Mouse (Mus musculus): ENCODE results near the gene Nol11. TPM values are rescaled to one million over a fixed set of nuclear protein-coding genes. Genes with fewer than 3 reads are reported as not detected.
"Not testable (repeated sequence)": the region's sequence is repeated elsewhere in the genome, so short reads cannot be mapped to it uniquely, and the experiment has no call there.

Nol11 gene
- polyA plus RNA-seq, 1 experiment from 2014 or later, result 43.0 TPM

- Histone ChIP-seq H3K36me3 (ENCODE audit: control insufficient read depth, insufficient read depth, low read length) (no peaks in the 10 kb centered on the region), H3K27me3 (ENCODE audit: control insufficient read depth, insufficient read depth, low read length) (no peaks in the 10 kb centered on the region), H3K4me1 (ENCODE audit: control insufficient read depth in 2 of 2, insufficient read depth in 2 of 2, low read length in 2 of 2) (peaks cover 11 to 14% of the 10 kb centered on the region in 2 experiments), H3K4me3 (ENCODE audit: control insufficient read depth in 1 of 2, insufficient read depth in 1 of 2, low read depth in 1 of 2, low read length in 2 of 2) (no peak overlapping the region), H3K4me2 (ENCODE audit: low read length) (peak overlapping the region; percentile 21), H3K9ac (ENCODE audit: low read length) (no peak overlapping the region), H3K27ac (replicated peaks in 1 of 2; ENCODE audit: control insufficient read depth in 1 of 2, insufficient read depth in 1 of 2, low read depth in 2 of 2, low read length in 2 of 2) (peak overlapping the region; percentile 81 to 87), H3K9me3 (ENCODE audit: control insufficient read depth, low read length) (peaks cover 5% of the 10 kb centered on the region; the same call in 1 of the 2 replicates)
- WGBS, result 17% methylated on average over 5 of the region's 5 CpGs
- peak; percentile 84 for ATAC-seq (ENCODE audit: insufficient number of reproducible peaks, insufficient read depth, low FRiP score, low read depth)
These were observed 32.1 kb downstream of the Nol11 start for GRCm38 (mm10) chr11:107156977-107157642.

- Histone ChIP-seq H3K4me3 (ENCODE audit: control insufficient read depth in 1 of 2, insufficient read depth in 1 of 2, low read depth in 1 of 2, low read length in 2 of 2) (no peak overlapping the region), H3K4me2 (ENCODE audit: low read length) (no peak overlapping the region), H3K4me1 (ENCODE audit: control insufficient read depth in 2 of 2, insufficient read depth in 2 of 2, low read length in 2 of 2) (peaks cover 11 to 14% of the 10 kb centered on the region in 2 experiments), H3K27me3 (ENCODE audit: control insufficient read depth, insufficient read depth, low read length) (no peaks in the 10 kb centered on the region), H3K9ac (ENCODE audit: low read length) (no peak overlapping the region), H3K9me3 (ENCODE audit: control insufficient read depth, low read length) (peaks cover 5% of the 10 kb centered on the region; the same call in 1 of the 2 replicates), H3K36me3 (ENCODE audit: control insufficient read depth, insufficient read depth, low read length) (no peaks in the 10 kb centered on the region), H3K27ac (replicated peaks in 1 of 2; ENCODE audit: control insufficient read depth in 1 of 2, insufficient read depth in 1 of 2, low read depth in 2 of 2, low read length in 2 of 2) (no peak overlapping the region)
- WGBS, result 88% methylated on average over 5 of the region's 5 CpGs
- ATAC-seq (ENCODE audit: insufficient number of reproducible peaks, insufficient read depth, low FRiP score, low read depth), result no peak
These were observed 33.9 kb downstream of the Nol11 start for GRCm38 (mm10) chr11:107155292-107155691.

GRCm38 (mm10) chr11:107154431-107154830, 34.8 kb downstream of the Nol11 start:
- ATAC-seq (ENCODE audit: insufficient number of reproducible peaks, insufficient read depth, low FRiP score, low read depth), result no peak
- no peak overlapping the region for H3K9ac ChIP-seq (ENCODE audit: low read length)
- 70% methylated on average over 7 of the region's 7 CpGs for WGBS

GRCm38 (mm10) chr11:107153645-107154044, 35.5 kb downstream of the Nol11 start:
- H3K4me2 ChIP-seq (ENCODE audit: low read length), result no peak overlapping the region
- no peak overlapping the region for H3K4me3 ChIP-seq (ENCODE audit: control insufficient read depth in 1 of 2, insufficient read depth in 1 of 2, low read depth in 1 of 2, low read length in 2 of 2)
- H3K36me3 ChIP-seq (ENCODE audit: control insufficient read depth, insufficient read depth, low read length), result no peaks in the 10 kb centered on the region
- ATAC-seq (ENCODE audit: insufficient number of reproducible peaks, insufficient read depth, low FRiP score, low read depth), result no peak
- no peaks in the 10 kb centered on the region for H3K9me3 ChIP-seq (ENCODE audit: control insufficient read depth, low read length)
- H3K27ac ChIP-seq (replicated peaks in 1 of 2; ENCODE audit: control insufficient read depth in 1 of 2, insufficient read depth in 1 of 2, low read depth in 2 of 2, low read length in 2 of 2), result no peak overlapping the region
- 68% methylated on average over 5 of the region's 5 CpGs for WGBS
- H3K27me3 ChIP-seq (ENCODE audit: control insufficient read depth, insufficient read depth, low read length), result no peaks in the 10 kb centered on the region
- peaks cover 11 to 14% of the 10 kb centered on the region in 2 experiments for H3K4me1 ChIP-seq (ENCODE audit: control insufficient read depth in 2 of 2, insufficient read depth in 2 of 2, low read length in 2 of 2)
- H3K9ac ChIP-seq (ENCODE audit: low read length), result no peak overlapping the region

More at GRCm38 (mm10) chr11:107154431-107154830, 34.8 kb downstream of the Nol11 start:
- H3K27ac ChIP-seq (replicated peaks in 1 of 2; ENCODE audit: control insufficient read depth in 1 of 2, insufficient read depth in 1 of 2, low read depth in 2 of 2, low read length in 2 of 2), result no peak overlapping the region
- no peak overlapping the region for H3K4me2 ChIP-seq (ENCODE audit: low read length)
- no peaks in the 10 kb centered on the region for H3K27me3 ChIP-seq (ENCODE audit: control insufficient read depth, insufficient read depth, low read length)
- no peak overlapping the region for H3K4me3 ChIP-seq (ENCODE audit: control insufficient read depth in 1 of 2, insufficient read depth in 1 of 2, low read depth in 1 of 2, low read length in 2 of 2)
- peaks cover 11 to 14% of the 10 kb centered on the region in 2 experiments for H3K4me1 ChIP-seq (ENCODE audit: control insufficient read depth in 2 of 2, insufficient read depth in 2 of 2, low read length in 2 of 2)
- H3K36me3 ChIP-seq (ENCODE audit: control insufficient read depth, insufficient read depth, low read length), result no peaks in the 10 kb centered on the region
- peaks cover 5% of the 10 kb centered on the region; the same call in 1 of the 2 replicates for H3K9me3 ChIP-seq (ENCODE audit: control insufficient read depth, low read length)

- Histone ChIP-seq H3K4me3 (ENCODE audit: control insufficient read depth in 1 of 2, insufficient read depth in 1 of 2, low read depth in 1 of 2, low read length in 2 of 2) (no peak overlapping the region), H3K36me3 (ENCODE audit: control insufficient read depth, insufficient read depth, low read length) (no peaks in the 10 kb centered on the region), H3K27me3 (ENCODE audit: control insufficient read depth, insufficient read depth, low read length) (no peaks in the 10 kb centered on the region), H3K9ac (ENCODE audit: low read length) (no peak overlapping the region), H3K27ac (replicated peaks in 1 of 2; ENCODE audit: control insufficient read depth in 1 of 2, insufficient read depth in 1 of 2, low read depth in 2 of 2, low read length in 2 of 2) (no peak overlapping the region), H3K9me3 (ENCODE audit: control insufficient read depth, low read length) (no peaks in the 10 kb centered on the region), H3K4me1 (ENCODE audit: control insufficient read depth in 2 of 2, insufficient read depth in 2 of 2, low read length in 2 of 2) (peaks cover 3% of the 10 kb centered on the region in 2 experiments), H3K4me2 (ENCODE audit: low read length) (no peak overlapping the region)
- no peak for ATAC-seq (ENCODE audit: insufficient number of reproducible peaks, insufficient read depth, low FRiP score, low read depth)
- 68% methylated on average over 7 of the region's 7 CpGs for WGBS
These were observed 37.4 kb downstream of the Nol11 start for GRCm38 (mm10) chr11:107151809-107152208.

GRCm38 (mm10) chr11:107143956-107144355, 45.2 kb downstream of the Nol11 start:
- H3K27me3 ChIP-seq (ENCODE audit: control insufficient read depth, insufficient read depth, low read length), result not testable (repeated sequence)
- WGBS, result 90% methylated on average over 11 of the region's 11 CpGs

GRCm38 (mm10) chr11:107142382-107142781, 46.8 kb downstream of the Nol11 start:
- Histone ChIP-seq H3K4me2 (ENCODE audit: low read length) (no peak overlapping the region), H3K27me3 (ENCODE audit: control insufficient read depth, insufficient read depth, low read length) (no peaks in the 10 kb centered on the region), H3K9me3 (ENCODE audit: control insufficient read depth, low read length) (no peaks in the 10 kb centered on the region), H3K4me3 (ENCODE audit: control insufficient read depth in 1 of 2, insufficient read depth in 1 of 2, low read depth in 1 of 2, low read length in 2 of 2) (no peak overlapping the region), H3K27ac (replicated peaks in 1 of 2; ENCODE audit: control insufficient read depth in 1 of 2, insufficient read depth in 1 of 2, low read depth in 2 of 2, low read length in 2 of 2) (no peak overlapping the region), H3K4me1 (ENCODE audit: control insufficient read depth in 2 of 2, insufficient read depth in 2 of 2, low read length in 2 of 2) (no peaks in the 10 kb centered on the region), H3K36me3 (ENCODE audit: control insufficient read depth, insufficient read depth, low read length) (no peaks in the 10 kb centered on the region), H3K9ac (ENCODE audit: low read length) (no peak overlapping the region)
- 74% methylated on average over 2 of the region's 2 CpGs for WGBS
- ATAC-seq (ENCODE audit: insufficient number of reproducible peaks, insufficient read depth, low FRiP score, low read depth), result no peak

More at GRCm38 (mm10) chr11:107143956-107144355, 45.2 kb downstream of the Nol11 start:
- not testable (repeated sequence) for ATAC-seq (ENCODE audit: insufficient number of reproducible peaks, insufficient read depth, low FRiP score, low read depth); H3K36me3 ChIP-seq (ENCODE audit: control insufficient read depth, insufficient read depth, low read length); H3K9ac ChIP-seq (ENCODE audit: low read length); H3K4me2 ChIP-seq (ENCODE audit: low read length); H3K27ac ChIP-seq (replicated peaks in 1 of 2; ENCODE audit: control insufficient read depth in 1 of 2, insufficient read depth in 1 of 2, low read depth in 2 of 2, low read length in 2 of 2); H3K4me1 ChIP-seq (ENCODE audit: control insufficient read depth in 2 of 2, insufficient read depth in 2 of 2, low read length in 2 of 2); H3K4me3 ChIP-seq (ENCODE audit: control insufficient read depth in 1 of 2, insufficient read depth in 1 of 2, low read depth in 1 of 2, low read length in 2 of 2); H3K9me3 ChIP-seq (ENCODE audit: control insufficient read depth, low read length)

GRCm38 (mm10) chr11:107140756-107141155, 48.4 kb downstream of the Nol11 start:
- Histone ChIP-seq H3K4me2 (ENCODE audit: low read length) (no peak overlapping the region), H3K9ac (ENCODE audit: low read length) (no peak overlapping the region), H3K27me3 (ENCODE audit: control insufficient read depth, insufficient read depth, low read length) (no peaks in the 10 kb centered on the region), H3K27ac (replicated peaks in 1 of 2; ENCODE audit: control insufficient read depth in 1 of 2, insufficient read depth in 1 of 2, low read depth in 2 of 2, low read length in 2 of 2) (no peak overlapping the region), H3K4me1 (ENCODE audit: control insufficient read depth in 2 of 2, insufficient read depth in 2 of 2, low read length in 2 of 2) (no peaks in the 10 kb centered on the region), H3K36me3 (ENCODE audit: control insufficient read depth, insufficient read depth, low read length) (no peaks in the 10 kb centered on the region), H3K9me3 (ENCODE audit: control insufficient read depth, low read length) (no peaks in the 10 kb centered on the region), H3K4me3 (ENCODE audit: control insufficient read depth in 1 of 2, insufficient read depth in 1 of 2, low read depth in 1 of 2, low read length in 2 of 2) (no peak overlapping the region)
- ATAC-seq (ENCODE audit: insufficient number of reproducible peaks, insufficient read depth, low FRiP score, low read depth), result no peak
- 39% methylated on average over 6 of the region's 6 CpGs for WGBS

Data from heart, embryonic 14.5 days (tissue).